Mouse (Mus musculus) CH12.LX (cell line): ENCODE results near the gene Exoc6. TPM values are rescaled to one million over a fixed set of nuclear protein-coding genes. Genes with fewer than 3 reads are reported as not detected.

Experiments
- DNase-seq: peaks from one replicate; pipeline ENCODE4 v3.0.0-alpha.2; 2013; ENCODE audit errors: extremely low read depth
- H3K27ac ChIP-seq: 2 replicates; pipeline ENCODE4 v1.5.1; 2012; ENCODE audit warnings: low read depth, mild to moderate bottlenecking, control low read depth, moderate library complexity; ENCODE audit not compliant: insufficient read depth
- H3K27me3 ChIP-seq: replicated peaks from 2 replicates; pipeline ENCODE3; 2012; ENCODE audit warnings: inconsistent platforms
- H3K36me3 ChIP-seq, 2 experiments: replicated peaks in 1 of 2; 2 replicates each; pipeline versions ENCODE3 to v1.6.1; 2012; ENCODE audit warnings: inconsistent platforms in 1 of 2, low read length in 1 of 2, mild to moderate bottlenecking in 1 of 2, mixed read lengths in 1 of 2, moderate library complexity in 1 of 2; ENCODE audit not compliant: control insufficient read depth in 1 of 2, insufficient read depth in 1 of 2
- H3K4me1 ChIP-seq, 2 experiments: 2 replicates each; pipeline ENCODE4 v1.6.1; 2012; ENCODE audit warnings: inconsistent platforms in 1 of 2, moderate library complexity in 1 of 2; ENCODE audit not compliant: insufficient read depth in 2 of 2, control insufficient read depth in 1 of 2
- H3K4me2 ChIP-seq: 2 replicates; pipeline ENCODE4 v1.6.1; 2012; ENCODE audit warnings: low read depth, mild to moderate bottlenecking, control low read depth; ENCODE audit not compliant: poor library complexity, insufficient read depth, severe bottlenecking
- H3K4me3 ChIP-seq, 3 experiments: fragments of 150-350 bp in 1 of 3; sonication (generic) in 1 of 3; replicated peaks in 1 of 3; 2 replicates each; pipeline versions ENCODE3 to v1.5.1; 2011 to 2012; ENCODE audit warnings: low read depth in 2 of 3, low read length in 2 of 3, mild to moderate bottlenecking in 2 of 3, moderate library complexity in 2 of 3, control low read depth in 1 of 3, improper control_type of control experiment in 1 of 3, inconsistent platforms in 1 of 3, mixed read lengths in 1 of 3; ENCODE audit not compliant: poor library complexity in 1 of 3
- H3K79me2 ChIP-seq: replicated peaks from 2 replicates; pipeline ENCODE4 v1.6.1; 2012; ENCODE audit warnings: mild to moderate bottlenecking, moderate library complexity; ENCODE audit not compliant: control insufficient read depth, poor library complexity, insufficient read depth, severe bottlenecking; ENCODE audit errors: extremely low read depth
- H3K9ac ChIP-seq: 2 replicates; pipeline ENCODE4 v1.6.1; 2012; ENCODE audit warnings: low read depth, mild to moderate bottlenecking, control low read depth, moderate library complexity; ENCODE audit not compliant: insufficient read depth
- H3K9me3 ChIP-seq: replicated peaks from 2 replicates; pipeline ENCODE3; 2012; ENCODE audit warnings: low read length, inconsistent platforms, mixed read lengths
- BHLHE40 ChIP-seq: IDR thresholded peaks from 2 replicates; pipeline ENCODE4 v1.6.1; 2011; ENCODE audit warnings: mild to moderate bottlenecking, low read depth, low read length, improper control_type of control experiment
- CTCF ChIP-seq, 2 experiments: IDR thresholded peaks in 1 of 2; conservative IDR thresholded peaks in 1 of 2; 2 replicates each; pipeline ENCODE4 v1.5.1; 2011 to 2012; ENCODE audit warnings: low read depth in 2 of 2, low read length in 2 of 2, improper control_type of control experiment in 1 of 2, inconsistent platforms in 1 of 2, mild to moderate bottlenecking in 1 of 2, moderate library complexity in 1 of 2
- E2F4 ChIP-seq: IDR thresholded peaks from 2 replicates; pipeline ENCODE4 v1.6.1; 2011; ENCODE audit warnings: low read depth, low read length, improper control_type of control experiment; ENCODE audit not compliant: insufficient replicate concordance
- ETS1 ChIP-seq: conservative IDR thresholded peaks from 2 replicates; pipeline ENCODE4 v1.6.1; 2012; ENCODE audit warnings: low read depth, mild to moderate bottlenecking, inconsistent platforms, low read length, improper control_type of control experiment, moderate library complexity
- GABPA ChIP-seq: IDR thresholded peaks from 2 replicates; pipeline ENCODE4 v1.6.1; 2012; ENCODE audit warnings: low read depth, low read length, improper control_type of control experiment, inconsistent platforms; ENCODE audit not compliant: insufficient replicate concordance
- HCFC1 ChIP-seq: IDR thresholded peaks from 2 replicates; pipeline ENCODE4 v1.6.1; 2012; ENCODE audit warnings: low read depth, mild to moderate bottlenecking, inconsistent platforms, low read length, improper control_type of control experiment
- IRF4 ChIP-seq: IDR thresholded peaks from 2 replicates; pipeline ENCODE4 v1.6.1; 2014; ENCODE audit warnings: low read depth, mild to moderate bottlenecking, inconsistent platforms, low read length, improper control_type of control experiment
- JUN ChIP-seq: IDR thresholded peaks from 2 replicates; pipeline ENCODE4 v1.6.1; 2011; ENCODE audit warnings: low read depth, mild to moderate bottlenecking, low read length, improper control_type of control experiment, moderate library complexity; ENCODE audit not compliant: insufficient read depth
- KAT2A ChIP-seq: IDR thresholded peaks from 2 replicates; pipeline ENCODE4 v1.6.1; 2012; ENCODE audit warnings: low read length, improper control_type of control experiment, inconsistent platforms; ENCODE audit not compliant: insufficient replicate concordance
- MAFK ChIP-seq: IDR thresholded peaks from 2 replicates; pipeline ENCODE4 v1.6.1; 2011; ENCODE audit warnings: low read length, improper control_type of control experiment; ENCODE audit not compliant: insufficient replicate concordance
- MAZ ChIP-seq: IDR thresholded peaks from 2 replicates; pipeline ENCODE4 v1.6.1; 2012; ENCODE audit warnings: low read depth, mild to moderate bottlenecking, inconsistent platforms, low read length, improper control_type of control experiment, moderate library complexity
- MYC ChIP-seq: IDR thresholded peaks from 2 replicates; pipeline ENCODE4 v1.6.1; 2011; ENCODE audit warnings: low read depth, mild to moderate bottlenecking, improper control_type of control experiment, low read length
- NELFE ChIP-seq: IDR thresholded peaks from 2 replicates; pipeline ENCODE4 v1.6.1; 2011; ENCODE audit warnings: low read depth, low read length, improper control_type of control experiment
- PAX5 ChIP-seq: IDR thresholded peaks from 2 replicates; pipeline ENCODE4 v1.6.1; 2012; ENCODE audit warnings: low read length, inconsistent platforms, mixed read lengths
- RAD21 ChIP-seq: IDR thresholded peaks from 2 replicates; pipeline ENCODE4 v1.6.1; 2011; ENCODE audit warnings: low read depth, mild to moderate bottlenecking, low read length, improper control_type of control experiment, moderate library complexity
- RCOR1 ChIP-seq: conservative IDR thresholded peaks from 2 replicates; pipeline ENCODE4 v1.6.1; 2012; ENCODE audit warnings: low read depth, mild to moderate bottlenecking, inconsistent platforms, low read length, improper control_type of control experiment
- SMC3 ChIP-seq: IDR thresholded peaks from 2 replicates; pipeline ENCODE4 v1.6.1; 2011; ENCODE audit warnings: low read depth, low read length, improper control_type of control experiment
- TBP ChIP-seq: conservative IDR thresholded peaks from 2 replicates; pipeline ENCODE4 v1.6.1; 2011; ENCODE audit warnings: low read depth, low read length, improper control_type of control experiment
- TCF12 ChIP-seq: IDR thresholded peaks from 2 replicates; pipeline ENCODE4 v1.6.1; 2014; ENCODE audit warnings: low read depth, mild to moderate bottlenecking, inconsistent platforms, low read length, improper control_type of control experiment
- USF2 ChIP-seq: conservative IDR thresholded peaks from 2 replicates; pipeline ENCODE4 v1.6.1; 2011; ENCODE audit warnings: low read depth, low read length, improper control_type of control experiment
- ZMIZ1 ChIP-seq: IDR thresholded peaks from 2 replicates; pipeline ENCODE4 v1.6.1; 2012; ENCODE audit warnings: low read depth, mild to moderate bottlenecking, inconsistent platforms, low read length, improper control_type of control experiment
- ZNF384 ChIP-seq: IDR thresholded peaks from 2 replicates; pipeline ENCODE4 v1.6.1; 2012; ENCODE audit warnings: low read depth, low read length, improper control_type of control experiment, inconsistent platforms
- dilution Hi-C: fragments of 300-500 bp; cut with MboI; formaldehyde crosslinking; loops from 2 replicates; pipeline ENCODE4 v1.14.3; 2020; ENCODE audit warnings: low sequenced_read_pairs; ENCODE audit not compliant: extremely low pct_unique_long_range_greater_than_20kb, extremely low pct_ligation_motif_present
- in situ Hi-C: fragments of 300-500 bp; cut with MboI; formaldehyde crosslinking; loops from 3 replicates; pipeline ENCODE4 v1.14.3; 2019; ENCODE audit warnings: low sequenced_read_pairs, low pct_ligation_motif_present, low pct_unique_long_range_greater_than_20kb, mixed read lengths
- polyA plus RNA-seq: library from polyadenylated mRNA; unstranded; fragments of >175 nt; gene quantifications from 2 replicates; pipeline ENCODE4 v1.2.1, GENCODE M21; 2012; ENCODE audit warnings: low read depth; ENCODE audit not compliant: insufficient read length
- total RNA-seq, 2 experiments: library from RNA; depleted of rRNA; stranded (reverse); fragments of 300-350 nt in 1 of 2; fragments of >200 nt in 1 of 2; gene quantifications; 2 replicates each; pipeline ENCODE4 v1.2.3; 2012 to 2014

Gene Exoc6
- total and polyA plus RNA-seq, 3 experiments = 8.0 to 18.5 (median 12.1) TPM

DNA sequence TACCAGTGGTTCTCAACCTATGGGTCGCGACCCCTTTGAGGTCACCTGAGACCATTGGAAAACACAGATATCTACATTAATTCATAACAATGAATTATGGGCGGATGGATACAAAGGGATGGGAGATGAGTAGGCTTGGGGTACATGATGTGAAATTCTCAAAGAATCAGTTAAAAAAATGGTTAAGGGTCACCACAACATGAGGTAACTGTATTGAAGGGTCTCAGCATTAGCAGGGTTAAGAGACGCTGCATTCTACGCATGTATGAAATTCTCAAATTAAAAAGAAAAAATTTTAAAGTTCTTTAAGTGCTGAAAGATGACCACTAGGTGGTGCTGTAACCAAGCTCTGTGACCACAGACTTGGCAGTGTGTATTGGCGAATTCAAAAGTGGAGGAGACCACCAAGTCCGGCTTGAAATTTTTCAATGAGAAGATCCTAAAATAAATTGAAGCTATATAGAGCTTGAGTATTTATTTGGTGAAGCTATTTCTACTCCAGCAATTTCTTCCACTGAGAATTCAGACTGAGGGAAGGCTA, 20.2 kb upstream of the Exoc6 start (continued):
- TF ChIP-seq E2F4 (no peak), ZNF384 (peak; percentile 49; the same call in 1 of the 2 replicates), HCFC1 (no peak), MAFK (no peak)

DNA sequence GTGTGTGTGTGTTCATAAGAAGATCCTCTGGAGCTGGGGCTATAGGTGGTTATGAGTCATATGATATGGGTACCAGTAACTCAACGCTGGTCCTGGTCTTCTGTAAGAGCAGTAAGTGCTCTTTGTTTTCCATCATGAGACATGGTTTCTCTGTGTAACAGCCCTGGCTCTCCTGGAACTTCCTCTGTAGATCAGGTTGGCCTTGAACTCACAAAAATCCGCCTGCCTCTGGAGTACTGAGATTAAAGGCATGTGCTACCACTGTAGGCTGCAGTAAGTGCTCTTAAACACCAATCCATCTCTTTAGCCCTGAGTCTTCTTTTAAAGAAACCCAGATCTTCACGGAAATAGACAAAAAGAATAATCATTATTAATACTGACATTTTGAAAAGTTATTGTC, 19.6 kb upstream of the Exoc6 start:
- no peak for DNase-seq
- TF ChIP-seq ZMIZ1 (no peak), USF2 (no peak), TBP (no peak), ETS1 (no peak), RCOR1 (no peak), KAT2A (no peak), BHLHE40 (no peak), PAX5 (no peak), NELFE (no peak), IRF4 (no peak), GABPA (no peak), TCF12 (no peak)
- H3K9me3 ChIP-seq = no peaks in the 10 kb centered on the region
- no peak overlapping the region for H3K27ac ChIP-seq
- H3K4me3 ChIP-seq = no peak overlapping the region
- in situ Hi-C loops (no loop called here), dilution Hi-C loops (no loop called here)
- no peaks in the 10 kb centered on the region for H3K27me3 ChIP-seq
- H3K4me1 ChIP-seq = peaks cover 5 to 42% of the 10 kb centered on the region in 2 experiments; a peak in 3 of 4 replicates
- H3K79me2 ChIP-seq = no peaks in the 10 kb centered on the region
- no peak overlapping the region for H3K9ac ChIP-seq
- H3K4me2 ChIP-seq = no peak overlapping the region
- no peaks in the 10 kb centered on the region for H3K36me3 ChIP-seq

DNA sequence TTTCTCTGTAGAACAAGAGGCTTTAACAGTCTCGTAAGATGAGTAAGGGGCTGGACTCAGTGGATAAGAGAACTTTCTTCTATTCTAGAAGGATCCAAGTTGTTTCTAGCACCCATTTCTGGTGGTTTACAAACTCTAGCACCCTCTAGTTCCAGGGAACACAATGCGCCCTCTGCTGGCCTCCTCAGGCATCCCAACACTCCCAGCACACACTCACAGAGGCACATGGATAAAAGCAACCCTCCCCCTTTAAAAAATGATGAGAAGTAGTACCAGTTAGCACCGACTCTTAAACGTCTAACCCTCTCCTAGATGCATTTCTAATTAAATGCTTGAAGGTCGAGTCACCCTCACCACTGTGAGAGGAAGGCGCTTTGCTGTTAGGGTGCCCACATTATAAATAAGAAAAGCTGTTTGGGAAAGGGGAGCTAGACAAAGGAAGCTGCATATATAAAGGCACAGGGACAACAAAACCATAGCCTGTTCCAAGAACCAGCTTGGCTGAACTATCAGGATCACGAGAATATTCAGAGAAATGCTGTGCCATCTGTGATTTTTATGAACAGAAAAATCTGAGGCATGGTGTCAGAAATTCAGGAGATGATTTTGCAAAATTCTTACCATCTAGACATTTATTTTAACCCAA, 18.9 kb upstream of the Exoc6 start:
- H3K4me1 ChIP-seq = peaks cover 2 to 35% of the 10 kb centered on the region in 2 experiments; a peak in 3 of 4 replicates
- no peaks in the 10 kb centered on the region for H3K9me3 ChIP-seq
- in situ Hi-C loops = no loop called here
- no peak overlapping the region for H3K4me2 ChIP-seq
- no peak overlapping the region for H3K9ac ChIP-seq
- H3K4me3 ChIP-seq = no peak overlapping the region
- no peaks in the 10 kb centered on the region for H3K79me2 ChIP-seq
- no peaks in the 10 kb centered on the region for H3K36me3 ChIP-seq
- peak; percentile 61 for DNase-seq
- H3K27me3 ChIP-seq = peaks cover under 1% of the 10 kb centered on the region
- dilution Hi-C loops = no loop called here
- H3K27ac ChIP-seq = no peak overlapping the region
- no peak for TF ChIP-seq HCFC1
- TF ChIP-seq SMC3 = peak; percentile 64
- TF ChIP-seq CTCF (conservative IDR thresholded peaks at IDR 0.05 in 1 of 2, IDR thresholded peaks at IDR 0.05 in 1 of 2; ENCODE audit: low read depth in 2 of 2, low read length in 2 of 2) = peak; percentile 68 to 83
- no peak for TF ChIP-seq MAZ
- TF ChIP-seq RAD21 = peak; percentile 42
- TF ChIP-seq IRF4 = no peak
- no peak for TF ChIP-seq MYC
- TF ChIP-seq JUN = no peak
